Mouse (Mus musculus) lung, embryonic 14.5 days (tissue): ENCODE measurements around the gene Krtap5-1. TPM values are rescaled to one million over a fixed set of nuclear protein-coding genes. Genes with fewer than 3 reads are reported as not detected.
"Not testable (repeated sequence)": the region's sequence is repeated elsewhere in the genome, so short reads cannot be mapped to it uniquely, and the experiment has no call there.

Source experiments
- ATAC-seq: fragments of 200-750 bp; cut with Nextera tagmentation; 2 replicates; pipeline ENCODE4 v1.8.0; 2017; ENCODE audit warnings: mild to moderate bottlenecking, moderate TSS enrichment, moderate library complexity; ENCODE audit not compliant: insufficient read depth
- DNase-seq: peaks from one replicate; pipeline ENCODE4 v3.0.0-alpha.2; 2015
- H3K27ac ChIP-seq: fragments of 300-500 bp; sonication (generic); 2 replicates; pipeline ENCODE4 v1.5.1; 2014; ENCODE audit warnings: low read depth, mild to moderate bottlenecking, moderate library complexity
- H3K27me3 ChIP-seq: fragments of 300-500 bp; sonication (generic); 2 replicates; pipeline ENCODE4 v1.6.1; 2014; ENCODE audit warnings: low read length, control low read depth; ENCODE audit not compliant: insufficient read depth
- H3K36me3 ChIP-seq: fragments of 300-500 bp; sonication (generic); 2 replicates; pipeline ENCODE4 v1.6.1; 2014; ENCODE audit warnings: control low read depth; ENCODE audit not compliant: insufficient read depth
- H3K4me1 ChIP-seq: fragments of 300-500 bp; sonication (generic); 2 replicates; pipeline ENCODE4 v1.6.1; 2014; ENCODE audit warnings: antibody characterized with exemption, control low read depth; ENCODE audit not compliant: insufficient read depth
- H3K4me2 ChIP-seq: fragments of 300-500 bp; sonication (generic); 2 replicates; pipeline ENCODE4 v1.6.1; 2014; ENCODE audit warnings: mild to moderate bottlenecking
- H3K4me3 ChIP-seq: fragments of 300-500 bp; sonication (generic); 2 replicates; pipeline ENCODE4 v1.5.1; 2014; ENCODE audit warnings: low read depth, low read length
- H3K9ac ChIP-seq: fragments of 300-500 bp; sonication (generic); 2 replicates; pipeline ENCODE4 v1.6.1; 2014
- H3K9me3 ChIP-seq: fragments of 300-500 bp; sonication (generic); 2 replicates; pipeline ENCODE4 v1.6.1; 2016; ENCODE audit warnings: low read depth, low read length, control low read depth
- CTCF ChIP-seq: IDR thresholded peaks from 2 replicates; pipeline ENCODE4 v1.5.1; 2016; ENCODE audit warnings: antibody characterized with exemption, low read depth
- WGBS: fragments of 180-500 bp; shearing (Covaris S2); extraction: QIAGEN DNeasy Blood & Tissue Kit; methylation state at CpG from one replicate; pipeline ENCODE4 v1.1.7; 2014; 5-methylcytosine and 5-hydroxymethylcytosine counted together
- polyA plus RNA-seq: library from polyadenylated mRNA; unstranded; fragments of >200 nt; fragmentation: Nextera tagmentation; extraction: Ambion mirVana; gene quantifications from 2 replicates; pipeline ENCODE4 v1.2.1, GENCODE M21; 2014

Gene Krtap5-1
- polyA plus RNA-seq, 1 experiment from 2014 or later, result not detected

DNA sequence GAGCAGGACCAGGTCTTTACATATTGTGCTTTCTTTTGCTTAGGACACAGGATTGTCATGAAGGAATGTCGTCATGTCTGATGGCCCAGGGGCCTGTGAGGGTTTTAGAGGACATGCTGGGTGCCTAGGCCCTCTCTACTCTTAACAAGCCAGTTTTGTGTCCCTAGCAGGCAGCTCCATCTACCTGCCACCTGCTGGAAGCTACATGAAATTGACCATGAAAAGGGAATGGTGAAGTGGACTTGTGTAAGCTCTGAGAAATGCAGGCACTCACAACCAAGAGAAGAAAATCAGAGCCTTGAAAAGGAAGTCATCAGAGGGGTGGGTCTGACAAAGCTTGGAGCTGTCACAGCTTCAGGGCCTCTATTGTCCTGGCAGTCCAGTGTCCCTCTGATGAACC lies 17.6 kb downstream of the Krtap5-1 start:
- H3K4me3 ChIP-seq, H3K36me3 ChIP-seq, H3K4me2 ChIP-seq, H3K9me3 ChIP-seq, DNase-seq, H3K4me1 ChIP-seq, H3K27ac ChIP-seq, H3K9ac ChIP-seq, ATAC-seq, H3K27me3 ChIP-seq: not testable (repeated sequence)
- TF ChIP-seq CTCF, result 0 out of 2 replicates have a peak, but pooled peaks have one; percentile 31
- WGBS, result 67% methylated on average over 1 of the region's 1 CpGs

DNA sequence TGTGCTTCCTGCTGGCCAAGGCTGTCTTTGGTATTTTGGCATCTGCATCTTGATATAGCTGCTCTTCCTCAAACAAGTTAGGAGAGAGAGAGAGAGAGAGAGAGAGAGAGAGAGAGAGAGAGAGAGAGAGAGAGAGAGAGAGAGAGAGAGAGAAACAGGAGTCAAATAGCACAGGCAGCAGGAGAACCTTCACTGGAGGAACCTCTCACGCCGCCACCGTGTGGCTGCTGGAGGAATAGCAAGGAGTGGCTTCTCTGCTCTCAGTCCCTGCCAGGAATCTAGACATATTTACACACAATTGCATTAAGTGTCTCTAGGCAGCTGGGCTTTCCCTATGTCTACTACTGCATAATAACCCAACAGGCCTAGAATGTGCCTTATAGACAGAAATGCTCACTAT lies 18.7 kb downstream of the Krtap5-1 start:
- H3K36me3 ChIP-seq, result not testable (repeated sequence)
- 0% methylated on average over 3 of the region's 3 CpGs for WGBS

DNA sequence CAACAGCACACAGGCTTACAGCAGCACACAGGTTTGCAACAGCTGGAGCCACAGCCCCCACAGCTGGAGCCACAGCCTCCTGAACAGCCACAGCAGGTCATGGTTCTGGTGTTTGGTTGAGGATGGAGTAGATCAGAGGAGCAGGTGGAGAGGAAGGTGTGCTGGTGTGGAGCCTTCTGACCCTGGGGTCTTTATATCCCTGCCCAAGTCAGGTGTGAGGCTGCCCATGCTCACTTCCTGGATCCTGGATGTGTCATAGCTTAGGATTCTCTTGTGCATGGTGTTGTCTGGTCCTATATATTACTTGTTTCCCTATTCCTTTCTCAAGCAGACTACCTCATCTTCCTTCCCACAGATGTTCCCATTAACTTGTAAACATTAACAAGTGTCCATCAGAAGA lies 22.7 kb downstream of the Krtap5-1 start, which contains the start of gene Gm4559:
Gm4559 (minus strand) TSS at position 101 of the 400 bp plus-strand sequence.
- not testable (repeated sequence) for ATAC-seq, H3K27ac ChIP-seq, H3K27me3 ChIP-seq

More for the DNA sequence above, 18.7 kb downstream of the Krtap5-1 start:
- H3K4me1 ChIP-seq, H3K27ac ChIP-seq, H3K4me3 ChIP-seq, H3K4me2 ChIP-seq, H3K9me3 ChIP-seq, H3K9ac ChIP-seq, H3K27me3 ChIP-seq: not testable (repeated sequence)
- DNase-seq, result peak; percentile 83
- peak; percentile 78 for TF ChIP-seq CTCF
- ATAC-seq, result peak; percentile 69

DNA sequence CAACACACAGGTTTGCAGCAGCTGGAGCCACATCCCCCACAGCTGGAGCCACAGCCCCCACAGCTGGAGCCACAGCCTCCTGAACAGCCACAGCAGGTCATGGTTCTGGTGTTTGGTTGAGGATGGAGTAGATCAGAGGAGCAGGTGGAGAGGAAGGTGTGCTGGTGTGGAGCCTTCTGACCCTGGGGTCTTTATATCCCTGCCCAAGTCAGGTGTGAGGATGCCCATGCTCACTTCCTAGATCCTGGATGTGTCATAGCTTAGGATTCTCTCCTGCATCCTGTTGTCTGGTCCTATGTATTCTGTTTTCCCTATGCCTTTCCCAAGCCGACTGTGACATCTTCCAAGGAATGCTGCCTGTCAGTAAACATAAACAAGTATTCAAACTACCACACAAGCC lies 38.7 kb downstream of the Krtap5-1 start, which contains the start of gene Gm2431:
Gm2431 (minus strand) TSS at position 101 of the 400 bp plus-strand sequence.
- DNase-seq, ATAC-seq: not testable (repeated sequence)

More for the DNA sequence above, 22.7 kb downstream of the Krtap5-1 start, which contains the start of gene Gm4559:
- not testable (repeated sequence) for H3K4me3 ChIP-seq, H3K36me3 ChIP-seq, H3K9me3 ChIP-seq, DNase-seq, H3K4me2 ChIP-seq, H3K4me1 ChIP-seq, H3K9ac ChIP-seq

DNA sequence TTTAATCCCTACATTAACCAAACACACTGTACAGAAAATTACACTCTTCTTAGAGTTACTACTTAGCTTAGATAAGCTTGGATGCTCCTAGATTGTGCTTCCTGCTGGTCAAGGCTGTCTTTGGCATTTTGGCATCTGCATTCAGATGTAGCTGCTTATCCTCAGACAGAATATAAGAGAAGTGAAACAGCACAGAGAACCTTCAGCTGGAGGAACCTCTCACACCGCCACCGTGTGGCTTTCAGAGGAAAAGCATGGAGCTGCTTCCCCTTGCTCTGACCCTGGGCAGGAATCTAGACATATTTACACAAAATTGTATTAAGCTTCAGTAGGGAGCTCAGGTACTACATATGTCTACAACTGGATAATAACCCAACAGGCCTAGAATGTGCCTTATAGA lies 41.4 kb downstream of the Krtap5-1 start:
- no peak overlapping the region for H3K27ac ChIP-seq
- H3K36me3 ChIP-seq, result no peaks in the 10 kb centered on the region
- ATAC-seq (no peak), DNase-seq (peak; percentile 73)
- no peaks in the 10 kb centered on the region for H3K4me1 ChIP-seq
- no peak overlapping the region for H3K4me2 ChIP-seq
- no peak overlapping the region for H3K9ac ChIP-seq
- no peaks in the 10 kb centered on the region for H3K27me3 ChIP-seq
- 0% methylated on average over 2 of the region's 2 CpGs for WGBS
- H3K9me3 ChIP-seq, result no peaks in the 10 kb centered on the region
- peak; percentile 78 for TF ChIP-seq CTCF
- no peak overlapping the region for H3K4me3 ChIP-seq

More for the DNA sequence above, 38.7 kb downstream of the Krtap5-1 start, which contains the start of gene Gm2431:
- not testable (repeated sequence) for H3K27me3 ChIP-seq, H3K4me2 ChIP-seq, H3K36me3 ChIP-seq, H3K27ac ChIP-seq, H3K9me3 ChIP-seq, H3K4me3 ChIP-seq, H3K4me1 ChIP-seq, H3K9ac ChIP-seq
- 28% methylated on average over 1 of the region's 1 CpGs for WGBS

DNA sequence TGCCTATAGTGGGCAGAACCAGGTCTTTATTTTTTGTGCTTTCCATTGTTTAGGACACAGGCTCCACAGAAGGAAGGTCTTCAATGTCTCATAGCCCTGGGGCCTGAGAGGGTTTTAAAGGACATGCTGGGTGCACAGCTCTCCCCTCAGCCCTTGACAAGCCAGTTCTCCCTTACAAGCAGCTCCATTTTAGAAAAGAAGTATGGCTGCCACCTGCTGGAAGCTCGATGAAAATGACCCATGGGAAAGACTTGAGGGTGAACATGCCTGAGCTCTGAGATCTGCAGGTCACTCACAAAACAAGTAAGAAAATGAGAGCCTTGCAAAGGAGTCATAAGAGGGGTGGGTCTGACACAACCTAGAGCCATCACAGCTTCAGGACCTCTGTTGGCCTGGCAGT lies 47.1 kb downstream of the Krtap5-1 start:
- Histone ChIP-seq H3K27me3 (no peaks in the 10 kb centered on the region), H3K4me3 (no peak overlapping the region), H3K4me1 (no peaks in the 10 kb centered on the region), H3K27ac (no peak overlapping the region), H3K4me2 (no peak overlapping the region), H3K9me3 (no peaks in the 10 kb centered on the region), H3K9ac (no peak overlapping the region), H3K36me3 (no peaks in the 10 kb centered on the region)
- WGBS, result 0% methylated on average over 1 of the region's 1 CpGs
- peak; percentile 73 for DNase-seq
- no peak for ATAC-seq
- peak; percentile 68 for TF ChIP-seq CTCF

Other genes with a start within 250 kb of the Krtap5-1 start
- gene Mob2, start 236.1 kb downstream of the Krtap5-1 start, polyA plus RNA-seq, result 76.2 and 78.4 TPM in 2 replicates
- 1.8 and 1.9 TPM in 2 replicates for gene Dusp8, start 201.3 kb downstream of the Krtap5-1 start, polyA plus RNA-seq
- not detected in 2 replicates for gene Gm45618, start 176.4 kb downstream of the Krtap5-1 start, polyA plus RNA-seq
- gene Gm39115, start 161.1 kb downstream of the Krtap5-1 start, polyA plus RNA-seq, result not detected in 2 replicates
- not detected in 2 replicates for gene Gm45337, start 152.5 kb downstream of the Krtap5-1 start, polyA plus RNA-seq
- gene Gm29735, start 140.0 kb downstream of the Krtap5-1 start, polyA plus RNA-seq, result not detected in 2 replicates
- not detected in 2 replicates for gene Gm4553, start 131.4 kb downstream of the Krtap5-1 start, polyA plus RNA-seq
- not detected in 2 replicates for gene Krtap5-2, start 121.1 kb downstream of the Krtap5-1 start, polyA plus RNA-seq
- not detected in 2 replicates for gene Gm10153, start 106.7 kb downstream of the Krtap5-1 start, polyA plus RNA-seq
- gene Krtap5-3, start 95.8 kb downstream of the Krtap5-1 start, polyA plus RNA-seq, result not detected in 2 replicates
- not detected in 2 replicates for gene Gm7579, start 85.3 kb downstream of the Krtap5-1 start, polyA plus RNA-seq
- not detected in 2 replicates for gene Krtap5-5, start 67.1 kb downstream of the Krtap5-1 start, polyA plus RNA-seq
- gene Gm40460, start 56.0 kb downstream of the Krtap5-1 start, polyA plus RNA-seq, result not detected in 2 replicates
- gene Gm2431, start 38.8 kb downstream of the Krtap5-1 start, polyA plus RNA-seq, result not detected in 2 replicates
- not detected in 2 replicates for gene Gm4559, start 22.8 kb downstream of the Krtap5-1 start, polyA plus RNA-seq
- not detected in 2 replicates for gene Krtap5-4, start 6.4 kb upstream of the Krtap5-1 start, polyA plus RNA-seq
- gene Ifitm10, start 76.6 kb upstream of the Krtap5-1 start, polyA plus RNA-seq, result 3.4 and 4.0 TPM in 2 replicates
- 3.0 TPM in 1 of 2 replicates, not detected in the other for gene Gm49369, start 85.5 kb upstream of the Krtap5-1 start, polyA plus RNA-seq
- gene Ctsd, start 90.9 kb upstream of the Krtap5-1 start, polyA plus RNA-seq, result 239 and 240 TPM in 2 replicates
- not detected in 2 replicates for gene Syt8, start 137.7 kb upstream of the Krtap5-1 start, polyA plus RNA-seq
- 0.86 and 1.6 TPM in 2 replicates for gene Tnni2, start 144.7 kb upstream of the Krtap5-1 start, polyA plus RNA-seq
- 98.0 and 99.6 TPM in 2 replicates for gene Lsp1, start 163.7 kb upstream of the Krtap5-1 start, polyA plus RNA-seq
- 1.5 and 2.5 TPM in 2 replicates for gene Tnnt3, start 201.7 kb upstream of the Krtap5-1 start, polyA plus RNA-seq
- gene Mrpl23, start 235.6 kb upstream of the Krtap5-1 start, polyA plus RNA-seq, result 20.3 and 31.0 TPM in 2 replicates